Mouse (Mus musculus): ENCODE data around the gene Wnk2. TPM values are rescaled to one million over a fixed set of nuclear protein-coding genes. Genes with fewer than 3 reads are reported as not detected.

Gene Wnk2
- total and polyA plus RNA-seq, 3 experiments = 0.04 TPM; not detected in 2

- Histone ChIP-seq H3K36me3 (ENCODE audit: control insufficient read depth in 1 of 2, insufficient read depth in 2 of 2, low read length in 2 of 2) (no peaks in the 10 kb centered on the region), H3K9me3 (replicated peaks; ENCODE audit: insufficient read depth, low read length) (no peaks in the 10 kb centered on the region), H3K4me3 (ENCODE audit: control insufficient read depth in 1 of 2, insufficient read depth in 1 of 2, low read depth in 2 of 2, low read length in 2 of 2) (no peak overlapping the region), H3K9ac (ENCODE audit: control insufficient read depth, low read depth, low read length, poor library complexity, severe bottlenecking) (no peak overlapping the region), H3K27me3 (ENCODE audit: control insufficient read depth in 1 of 2, insufficient read depth in 2 of 2, low read length in 2 of 2) (peaks cover 3 to 4% of the 10 kb centered on the region in 2 experiments; a peak in 2 of 4 replicates), H3K27ac (ENCODE audit: control insufficient read depth, low read depth, low read length) (no peak overlapping the region), H3K79me2 (ENCODE audit: control insufficient read depth, insufficient read depth, low read length, poor library complexity) (no peaks in the 10 kb centered on the region), H3K4me1 (ENCODE audit: control insufficient read depth in 1 of 2, insufficient read depth in 2 of 2, low read length in 2 of 2) (no peaks in the 10 kb centered on the region)
- no peak for DNase-seq (ENCODE audit: low read depth, low spot score)
- TF ChIP-seq BHLHE40 (IDR thresholded peaks at IDR 0.05; ENCODE audit: borderline replicate concordance, low read depth, low read length) = no peak
- no peak for TF ChIP-seq ETS1 (IDR thresholded peaks at IDR 0.05; ENCODE audit: low read depth, low read length)
Observed at GRCm38 (mm10) chr13:49140567-49140966, 7.2 kb downstream of the Wnk2 start.

- Histone ChIP-seq H3K9ac (ENCODE audit: control insufficient read depth, low read depth, low read length, poor library complexity, severe bottlenecking) (no peak overlapping the region), H3K36me3 (ENCODE audit: control insufficient read depth in 1 of 2, insufficient read depth in 2 of 2, low read length in 2 of 2) (no peaks in the 10 kb centered on the region), H3K4me1 (ENCODE audit: control insufficient read depth in 1 of 2, insufficient read depth in 2 of 2, low read length in 2 of 2) (no peaks in the 10 kb centered on the region), H3K4me3 (ENCODE audit: control insufficient read depth in 1 of 2, insufficient read depth in 1 of 2, low read depth in 2 of 2, low read length in 2 of 2) (no peak overlapping the region), H3K79me2 (ENCODE audit: control insufficient read depth, insufficient read depth, low read length, poor library complexity) (no peaks in the 10 kb centered on the region), H3K27ac (ENCODE audit: control insufficient read depth, low read depth, low read length) (no peak overlapping the region), H3K9me3 (replicated peaks; ENCODE audit: insufficient read depth, low read length) (no peaks in the 10 kb centered on the region), H3K27me3 (ENCODE audit: control insufficient read depth in 1 of 2, insufficient read depth in 2 of 2, low read length in 2 of 2) (peaks cover 3% of the 10 kb centered on the region in 2 experiments; a peak in 1 of 4 replicates)
- DNase-seq (ENCODE audit: low read depth, low spot score) = no peak
- TF ChIP-seq GABPA (IDR thresholded peaks at IDR 0.05; ENCODE audit: low read depth, low read length) = no peak
- no peak for TF ChIP-seq MAX (IDR thresholded peaks at IDR 0.05; ENCODE audit: low read length)
- TF ChIP-seq POLR2AphosphoS5 (IDR thresholded peaks at IDR 0.05; ENCODE audit: borderline replicate concordance, low read depth, low read length) = no peak
- no peak for TF ChIP-seq NELFE (IDR thresholded peaks at IDR 0.05; ENCODE audit: low read depth, low read length)
- no peak for TF ChIP-seq TAL1 (IDR thresholded peaks at IDR 0.05; ENCODE audit: low read length)
- TF ChIP-seq E2F4 (IDR thresholded peaks at IDR 0.05; ENCODE audit: borderline replicate concordance, low read depth, low read length) = no peak
- TF ChIP-seq NRF1 (IDR thresholded peaks at IDR 0.05; ENCODE audit: insufficient read depth, low read depth, low read length, poor library complexity, severe bottlenecking) = no peak
- TF ChIP-seq ELF1 (IDR thresholded peaks at IDR 0.05; ENCODE audit: low read depth, low read length) = no peak
- TF ChIP-seq HCFC1 (IDR thresholded peaks at IDR 0.05; ENCODE audit: low read depth, low read length) = no peak
- no peak for TF ChIP-seq ZKSCAN1 (IDR thresholded peaks at IDR 0.05; ENCODE audit: low read depth, low read length)
- TF ChIP-seq CHD2 (IDR thresholded peaks at IDR 0.05; ENCODE audit: low read length) = no peak
- TF ChIP-seq GATA1 (IDR thresholded peaks at IDR 0.05; ENCODE audit: low read depth, low read length) = no peak
- no peak for TF ChIP-seq MYC (IDR thresholded peaks at IDR 0.05; ENCODE audit: low read depth, low read length)
- TF ChIP-seq TBP (IDR thresholded peaks at IDR 0.05; ENCODE audit: low read depth, low read length) = no peak
- no peak for TF ChIP-seq ETS1 (IDR thresholded peaks at IDR 0.05; ENCODE audit: low read depth, low read length)
- no peak for TF ChIP-seq UBTF (IDR thresholded peaks at IDR 0.05; ENCODE audit: borderline replicate concordance, insufficient read depth, low read depth, low read length)
Observed at GRCm38 (mm10) chr13:49134491-49134890, 13.3 kb downstream of the Wnk2 start.
